Mouse (Mus musculus) kidney, embryonic 16.5 days (tissue): ENCODE results near the gene Gpatch2. TPM values are rescaled to one million over a fixed set of nuclear protein-coding genes. Genes with fewer than 3 reads are reported as not detected.

Experiments used
- ATAC-seq: fragments of 200-750 bp; cut with Nextera tagmentation; 2 replicates; pipeline ENCODE4 v1.8.0; 2017; ENCODE audit warnings: moderate TSS enrichment; ENCODE audit not compliant: low FRiP score, low TSS enrichment
- H3K27ac ChIP-seq: fragments of 300-500 bp; sonication (generic); 2 replicates; pipeline ENCODE4 v1.5.1; 2014; ENCODE audit warnings: low read length
- H3K27me3 ChIP-seq: fragments of 300-500 bp; sonication (generic); 2 replicates; pipeline ENCODE4 v1.6.1; 2014; ENCODE audit warnings: low read length, control low read depth, mixed read lengths; ENCODE audit not compliant: insufficient read depth
- H3K36me3 ChIP-seq: fragments of 300-500 bp; sonication (generic); 2 replicates; pipeline ENCODE4 v1.6.1; 2014; ENCODE audit warnings: low read length, control low read depth, mixed read lengths; ENCODE audit not compliant: insufficient read depth
- H3K4me1 ChIP-seq: fragments of 300-500 bp; sonication (generic); 2 replicates; pipeline ENCODE4 v1.6.1; 2014; ENCODE audit warnings: low read length, control low read depth, mixed read lengths; ENCODE audit not compliant: insufficient read depth
- H3K4me2 ChIP-seq: fragments of 300-500 bp; sonication (generic); replicated peaks from 2 replicates; pipeline ENCODE4 v1.6.1; 2014; ENCODE audit warnings: low read depth, low read length
- H3K4me3 ChIP-seq: fragments of 300-500 bp; sonication (generic); 2 replicates; pipeline ENCODE4 v1.5.1; 2014; ENCODE audit warnings: mild to moderate bottlenecking, low read length
- H3K9ac ChIP-seq: fragments of 300-500 bp; sonication (generic); replicated peaks from 2 replicates; pipeline ENCODE4 v1.6.1; 2014; ENCODE audit warnings: low read length
- H3K9me3 ChIP-seq: fragments of 300-500 bp; sonication (generic); 2 replicates; pipeline ENCODE4 v1.6.1; 2016; ENCODE audit warnings: low read length, control low read depth
- WGBS: fragments of 180-500 bp; shearing (Covaris S2); extraction: QIAGEN DNeasy Blood & Tissue Kit; methylation state at CpG from one replicate; pipeline ENCODE4 v1.1.7; 2014; 5-methylcytosine and 5-hydroxymethylcytosine counted together
- polyA plus RNA-seq: library from polyadenylated mRNA; unstranded; fragments of >200 nt; fragmentation: Nextera tagmentation; extraction: Ambion mirVana; gene quantifications from 2 replicates; pipeline ENCODE4 v1.2.1, GENCODE M21; 2015

Gpatch2 gene
- polyA plus RNA-seq, 1 experiment from 2014 or later: 19.9 TPM

DNA sequence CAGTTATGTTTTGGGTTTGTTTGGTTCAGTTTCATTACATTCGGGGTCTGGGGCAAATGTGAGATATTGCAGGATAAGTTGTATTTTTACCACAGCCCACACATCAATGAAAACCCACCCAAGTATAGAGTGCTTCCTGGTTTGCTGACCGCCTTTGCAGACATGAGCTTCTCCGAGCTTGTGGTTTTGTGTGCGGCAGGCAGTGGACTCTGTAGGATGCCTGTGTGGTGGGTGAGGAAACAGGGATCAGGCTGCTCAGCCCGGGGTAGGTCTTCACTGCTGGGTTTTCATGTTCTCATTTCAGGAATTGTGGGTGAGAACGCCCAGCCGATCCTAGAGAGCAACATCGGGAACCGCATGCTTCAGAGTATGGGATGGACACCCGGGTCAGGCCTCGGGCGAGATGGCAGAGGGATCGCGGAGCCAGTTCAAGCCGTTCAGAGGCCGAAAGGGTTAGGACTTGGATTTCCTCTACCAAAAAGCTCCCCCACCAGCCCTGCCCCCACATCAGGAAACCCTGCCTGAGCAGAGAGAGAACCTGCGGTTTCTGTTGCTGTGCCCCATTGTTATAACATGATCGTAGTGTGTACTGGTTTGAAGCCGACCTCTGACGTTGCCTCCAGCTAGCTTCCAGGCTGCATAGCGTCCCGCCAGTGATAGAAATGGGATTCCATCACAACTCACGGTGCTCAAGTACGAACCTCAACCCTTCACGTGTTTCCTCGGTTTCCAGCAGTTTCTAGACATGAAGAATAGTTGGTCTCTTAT is 132.9 kb downstream of the Gpatch2 start:
- Histone ChIP-seq H3K36me3 (peaks cover 23% of the 10 kb centered on the region; the same call in 1 of the 2 replicates), H3K27ac (no peak overlapping the region), H3K9ac (no peak overlapping the region), H3K4me2 (no peak overlapping the region), H3K9me3 (no peaks in the 10 kb centered on the region), H3K4me3 (no peak overlapping the region), H3K4me1 (no peaks in the 10 kb centered on the region), H3K27me3 (no peaks in the 10 kb centered on the region)
- ATAC-seq: no peak
- WGBS: 94% methylated on average over 26 of the region's 26 CpGs

DNA sequence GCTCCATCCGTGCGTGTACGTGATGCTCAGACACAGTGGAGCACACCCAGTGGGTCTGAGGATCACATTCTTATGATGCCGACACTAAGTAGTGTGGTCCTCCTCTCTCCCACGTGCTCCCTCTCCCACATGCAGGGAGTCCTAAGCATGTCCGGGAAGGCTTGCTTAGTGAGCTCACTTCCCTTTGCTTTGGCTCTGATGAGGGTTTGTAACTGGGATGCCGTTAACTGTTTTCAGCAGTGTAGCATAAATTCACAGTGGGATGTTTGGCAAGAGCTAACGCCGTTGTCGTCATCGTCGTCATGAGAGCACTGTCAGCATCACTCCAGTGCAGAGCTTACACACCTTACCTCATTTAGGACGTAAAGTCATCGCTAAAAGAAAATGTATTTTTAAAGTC is 133.6 kb downstream of the Gpatch2 start:
- no peak for ATAC-seq
- 85% methylated on average over 14 of the region's 14 CpGs for WGBS
- H3K9me3 ChIP-seq: no peaks in the 10 kb centered on the region

DNA sequence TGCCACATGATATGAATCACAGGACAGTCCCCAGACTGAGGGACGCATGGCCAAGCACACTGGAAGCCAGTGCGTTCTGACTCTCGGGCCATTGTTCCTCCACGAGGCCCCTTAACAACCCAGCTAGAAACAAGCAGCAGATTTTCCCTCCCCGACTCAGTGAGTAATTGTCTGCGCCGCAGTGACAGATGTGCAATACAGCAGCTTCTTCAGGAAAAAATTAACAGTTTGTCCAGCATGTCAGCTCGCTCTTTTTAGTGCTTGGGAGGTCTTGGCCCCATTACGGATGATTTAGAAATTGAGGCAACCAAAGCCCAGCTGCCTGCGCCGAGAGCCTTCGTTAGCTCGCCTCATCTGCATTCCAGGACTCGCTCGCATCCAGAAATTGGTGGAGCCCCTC is 140.9 kb downstream of the Gpatch2 start:
- Histone ChIP-seq H3K4me3 (no peak overlapping the region), H3K4me1 (no peaks in the 10 kb centered on the region), H3K9ac (no peak overlapping the region), H3K36me3 (no peaks in the 10 kb centered on the region), H3K9me3 (no peaks in the 10 kb centered on the region), H3K27me3 (no peaks in the 10 kb centered on the region), H3K27ac (no peak overlapping the region), H3K4me2 (no peak overlapping the region)
- 67% methylated on average over 15 of the region's 15 CpGs for WGBS
- peak; percentile 46; the same call in 1 of the 2 replicates for ATAC-seq

More for the DNA sequence above, 133.6 kb downstream of the Gpatch2 start:
- Histone ChIP-seq H3K4me2 (no peak overlapping the region), H3K9ac (no peak overlapping the region), H3K36me3 (peaks cover 21% of the 10 kb centered on the region; the same call in 1 of the 2 replicates), H3K27ac (no peak overlapping the region), H3K4me1 (no peaks in the 10 kb centered on the region), H3K27me3 (no peaks in the 10 kb centered on the region), H3K4me3 (no peak overlapping the region)

DNA sequence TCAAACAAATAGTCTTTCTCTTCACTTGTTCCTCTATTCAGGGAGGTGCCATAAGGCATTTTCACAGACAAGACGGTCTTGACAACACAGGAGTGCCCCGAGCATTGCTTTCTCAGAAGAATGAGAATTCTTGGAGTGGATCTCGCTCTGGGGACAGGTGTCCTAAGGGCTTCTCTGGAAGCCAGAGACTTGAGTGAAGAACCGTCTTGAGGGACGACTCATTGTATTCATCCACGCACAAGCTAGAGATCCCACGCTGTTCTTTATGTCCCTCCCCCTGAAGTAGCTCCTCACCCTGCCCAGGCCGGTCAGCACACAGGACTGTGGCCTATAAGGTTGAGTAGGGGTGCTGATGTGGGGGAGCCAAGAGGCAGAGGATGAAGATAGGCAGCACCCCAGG is 141.6 kb downstream of the Gpatch2 start:
- H3K4me2 ChIP-seq: no peak overlapping the region
- no peaks in the 10 kb centered on the region for H3K9me3 ChIP-seq
- 93% methylated on average over 8 of the region's 8 CpGs for WGBS
- ATAC-seq: no peak
- no peaks in the 10 kb centered on the region for H3K27me3 ChIP-seq
- H3K36me3 ChIP-seq: no peaks in the 10 kb centered on the region
- H3K9ac ChIP-seq: no peak overlapping the region
- no peaks in the 10 kb centered on the region for H3K4me1 ChIP-seq
- H3K27ac ChIP-seq: no peak overlapping the region
- H3K4me3 ChIP-seq: no peak overlapping the region

DNA sequence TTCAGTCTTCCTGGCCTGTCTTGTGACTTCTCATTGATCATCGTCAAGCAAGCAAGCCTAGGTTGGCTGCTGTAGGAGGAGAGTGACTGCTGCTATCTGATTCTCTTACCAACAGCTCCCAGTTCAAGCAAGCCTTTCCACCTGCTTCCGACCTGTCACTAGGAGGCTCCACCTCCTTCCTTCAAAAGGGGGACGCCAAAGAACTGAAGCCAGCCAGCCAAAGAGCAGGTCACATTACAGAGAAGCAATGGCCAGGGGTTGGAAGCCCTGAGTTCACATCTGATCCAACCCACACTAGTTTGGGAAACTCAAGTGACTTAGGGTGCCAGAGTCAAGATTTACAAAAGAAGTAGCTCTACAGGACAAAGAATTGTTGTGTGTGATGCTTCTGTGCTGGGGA is 144.9 kb downstream of the Gpatch2 start:
- 29% methylated on average over 3 of the region's 3 CpGs for WGBS
- Histone ChIP-seq H3K4me1 (no peaks in the 10 kb centered on the region), H3K4me2 (no peak overlapping the region), H3K36me3 (no peaks in the 10 kb centered on the region), H3K9ac (no peak overlapping the region), H3K27me3 (no peaks in the 10 kb centered on the region), H3K9me3 (no peaks in the 10 kb centered on the region), H3K4me3 (no peak overlapping the region), H3K27ac (no peak overlapping the region)
- no peak for ATAC-seq

DNA sequence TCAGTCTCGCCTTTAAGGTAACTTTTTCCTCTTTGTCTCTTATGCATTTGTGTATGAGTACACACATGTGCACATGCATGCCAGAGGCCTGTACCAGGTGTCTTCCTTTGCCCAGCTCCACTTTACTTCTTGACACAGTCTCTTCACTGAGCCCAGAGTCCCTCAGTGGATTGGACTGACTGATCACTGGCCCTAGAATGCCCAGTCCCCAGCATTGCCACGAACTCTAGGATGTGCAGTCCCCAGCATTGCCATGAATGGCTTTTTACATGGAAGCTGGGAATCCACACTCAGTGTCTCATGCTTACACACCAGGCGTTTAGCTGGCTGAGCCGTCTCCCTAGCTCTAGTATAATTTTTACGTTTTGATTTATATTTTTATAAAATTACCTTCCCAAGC is 147.2 kb downstream of the Gpatch2 start:
- WGBS: 92% methylated on average over 5 of the region's 5 CpGs
- Histone ChIP-seq H3K27me3 (no peaks in the 10 kb centered on the region), H3K27ac (no peak overlapping the region), H3K4me2 (no peak overlapping the region), H3K36me3 (no peaks in the 10 kb centered on the region), H3K9ac (no peak overlapping the region), H3K9me3 (no peaks in the 10 kb centered on the region), H3K4me3 (no peak overlapping the region), H3K4me1 (no peaks in the 10 kb centered on the region)
- ATAC-seq: no peak

DNA sequence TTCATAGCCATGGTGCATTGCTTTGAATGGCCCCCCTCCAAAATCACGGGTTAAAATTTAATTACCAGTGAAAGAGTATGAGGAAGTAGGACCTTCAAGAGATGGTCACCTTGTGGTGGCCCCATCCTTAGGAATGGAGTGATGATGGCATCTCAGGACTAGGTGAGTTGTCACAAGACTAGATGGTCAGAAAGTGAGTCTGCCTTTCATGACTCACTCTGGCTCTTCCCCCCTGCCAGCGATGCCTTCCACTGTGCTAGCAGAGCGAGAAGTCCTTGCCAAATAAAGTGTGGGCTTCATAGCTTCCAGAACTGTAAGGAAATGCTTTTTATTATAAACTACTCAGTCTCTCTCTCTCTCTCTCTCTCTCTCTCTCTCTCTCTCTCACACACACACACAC is 150.1 kb downstream of the Gpatch2 start:
- no peak overlapping the region for H3K9ac ChIP-seq
- WGBS: 81% methylated on average over 3 of the region's 3 CpGs

DNA sequence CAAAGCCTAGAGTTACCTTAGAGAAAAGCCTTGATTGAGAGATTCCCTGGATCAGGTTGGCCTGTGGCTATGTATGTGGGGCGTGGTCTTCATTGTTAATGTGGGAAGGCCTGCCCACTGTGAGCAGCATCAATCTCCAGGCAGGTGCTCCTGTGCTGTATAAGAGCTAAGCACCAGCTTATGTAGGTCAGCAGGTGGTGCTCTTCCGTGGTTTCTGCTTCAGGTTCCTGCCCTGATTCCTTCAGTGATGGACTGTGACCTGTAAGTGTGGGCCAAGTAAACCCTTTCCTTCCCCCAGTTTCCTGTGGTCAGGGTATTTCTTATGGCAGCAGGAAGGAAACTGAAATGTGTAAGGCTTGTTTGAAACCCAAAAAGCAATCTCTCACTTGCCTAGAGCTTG is 151.5 kb downstream of the Gpatch2 start:
- ATAC-seq: no peak
- Histone ChIP-seq H3K27ac (no peak overlapping the region), H3K9ac (no peak overlapping the region), H3K4me2 (no peak overlapping the region), H3K36me3 (no peaks in the 10 kb centered on the region), H3K4me1 (no peaks in the 10 kb centered on the region), H3K4me3 (no peak overlapping the region), H3K27me3 (no peaks in the 10 kb centered on the region), H3K9me3 (no peaks in the 10 kb centered on the region)
- 53% methylated on average over 2 of the region's 2 CpGs for WGBS

More for the DNA sequence above, 150.1 kb downstream of the Gpatch2 start:
- Histone ChIP-seq H3K27ac (no peak overlapping the region), H3K4me1 (no peaks in the 10 kb centered on the region), H3K27me3 (no peaks in the 10 kb centered on the region), H3K4me2 (no peak overlapping the region), H3K36me3 (no peaks in the 10 kb centered on the region), H3K4me3 (no peak overlapping the region), H3K9me3 (no peaks in the 10 kb centered on the region)
- ATAC-seq: no peak

DNA sequence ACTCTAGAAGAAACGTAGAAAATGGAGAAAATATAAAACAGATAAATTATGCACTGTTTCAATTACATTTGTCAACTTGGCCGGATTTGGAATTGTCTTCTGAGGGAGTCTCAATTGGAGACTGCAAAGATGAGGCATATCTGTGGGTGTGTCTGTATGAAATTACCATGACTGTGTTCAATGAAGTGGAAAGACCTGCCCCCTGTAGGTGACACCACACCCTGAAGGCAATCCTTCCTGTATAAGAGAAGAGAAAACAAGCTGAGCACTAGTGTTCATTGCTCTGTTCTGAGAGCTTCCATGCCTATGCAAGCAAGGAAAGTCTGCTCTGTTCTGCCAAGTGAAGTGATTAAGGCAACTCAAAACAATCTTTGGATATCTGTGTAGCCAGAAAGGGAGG is 153.7 kb downstream of the Gpatch2 start:
- no peak overlapping the region for H3K4me2 ChIP-seq
- H3K9ac ChIP-seq: no peak overlapping the region
- H3K27ac ChIP-seq: no peak overlapping the region
- H3K4me1 ChIP-seq: no peaks in the 10 kb centered on the region
- no peaks in the 10 kb centered on the region for H3K9me3 ChIP-seq
- ATAC-seq: no peak
- 67% methylated on average over 2 of the region's 2 CpGs for WGBS
- H3K36me3 ChIP-seq: no peaks in the 10 kb centered on the region
- H3K4me3 ChIP-seq: no peak overlapping the region
- no peaks in the 10 kb centered on the region for H3K27me3 ChIP-seq

DNA sequence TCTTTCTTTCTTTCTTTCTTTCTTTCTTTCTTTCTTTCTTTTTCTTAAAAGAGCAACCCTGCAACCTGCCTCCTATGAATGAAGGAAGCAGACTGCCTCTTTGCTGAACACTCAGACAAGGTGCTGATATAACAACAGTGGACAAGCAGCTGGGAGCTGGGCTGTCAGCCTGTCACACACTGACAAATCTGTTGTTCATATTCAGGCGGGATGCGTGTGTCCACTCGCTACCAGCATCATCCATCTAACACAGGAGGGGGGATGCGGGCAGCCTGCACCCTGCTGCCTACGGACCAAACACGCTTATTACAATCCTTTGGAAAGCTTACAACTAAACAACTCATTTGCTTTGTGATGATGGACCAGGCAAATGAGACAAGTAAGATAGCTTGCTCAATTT is 158.2 kb downstream of the Gpatch2 start:
- no peak overlapping the region for H3K9ac ChIP-seq
- H3K27me3 ChIP-seq: no peaks in the 10 kb centered on the region
- H3K36me3 ChIP-seq: no peaks in the 10 kb centered on the region
- peaks cover 9% of the 10 kb centered on the region for H3K4me1 ChIP-seq
- no peak for ATAC-seq
- no peak overlapping the region for H3K27ac ChIP-seq
- 87% methylated on average over 6 of the region's 6 CpGs for WGBS
- H3K4me3 ChIP-seq: no peak overlapping the region
- no peak overlapping the region for H3K4me2 ChIP-seq
- H3K9me3 ChIP-seq: no peaks in the 10 kb centered on the region
